Comparison of ENCODE assay signal across 8 mouse cellular contexts in the genomic region with DNA sequence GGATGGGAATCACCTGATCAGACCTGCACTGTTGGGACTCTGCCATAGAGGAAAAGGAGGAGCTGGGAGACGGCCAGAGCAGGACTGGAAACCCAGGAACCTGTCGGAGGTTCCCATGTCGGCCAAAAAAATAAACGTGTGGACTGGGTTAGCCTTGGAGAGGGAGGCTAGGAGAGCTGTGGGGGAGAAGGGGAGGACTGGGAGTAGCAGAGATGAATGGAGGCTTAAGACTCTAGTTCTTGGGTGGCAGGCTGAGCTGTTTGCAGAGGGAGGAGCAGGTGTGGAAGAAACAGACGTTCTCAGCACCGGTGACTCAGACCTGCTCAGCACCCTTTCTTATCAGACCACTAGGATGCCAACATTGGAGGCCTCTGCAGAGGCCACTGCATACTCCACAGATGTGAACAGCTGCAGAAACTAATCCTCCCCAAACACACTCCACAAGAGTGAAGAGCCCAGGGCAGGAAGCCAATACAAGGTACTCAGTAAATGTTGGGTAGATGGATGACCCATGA. TPM values are rescaled to one million over a fixed set of nuclear protein-coding genes. Genes with fewer than 3 reads are reported as not detected.
DNase-seq lines count a peak whose midpoint lies in the region; ATAC-seq lines count a peak whose summit lies in the region.

No protein-coding gene starts in this region.

- no peaks in the 10 kb centered on the region for H3K9me3 ChIP-seq in liver, embryonic 12.5 days (replicated peaks)
- no peaks in the 10 kb centered on the region for H3K9me3 ChIP-seq in intestine, embryonic 14.5 days (ENCODE audit: control insufficient read depth, low read length)
- no peaks in the 10 kb centered on the region for H3K9me3 ChIP-seq in neural tube, embryonic 13.5 days

- no peaks in the 10 kb centered on the region for H3K36me3 ChIP-seq in liver, embryonic 12.5 days
- H3K36me3 ChIP-seq in intestine, embryonic 14.5 days (ENCODE audit: control insufficient read depth, insufficient read depth, low read length) = no peaks in the 10 kb centered on the region
- H3K36me3 ChIP-seq in neural tube, embryonic 13.5 days = no peaks in the 10 kb centered on the region

- H3K4me2 ChIP-seq in liver, embryonic 12.5 days = 0 out of 2 replicates have a peak overlapping the region, but pooled peaks have one; percentile 89
- no peak overlapping the region for H3K4me2 ChIP-seq in intestine, embryonic 14.5 days (ENCODE audit: low read length)
- peak overlapping the region; percentile 97 for H3K4me2 ChIP-seq in neural tube, embryonic 13.5 days

- H3K4me1 ChIP-seq in liver, embryonic 12.5 days = peaks cover 15% of the 10 kb centered on the region
- peaks cover 8% of the 10 kb centered on the region for H3K4me1 ChIP-seq in intestine, embryonic 14.5 days (replicated peaks; ENCODE audit: control insufficient read depth, insufficient read depth, low read length)
- H3K4me1 ChIP-seq in neural tube, embryonic 13.5 days (replicated peaks) = peaks cover 16% of the 10 kb centered on the region

- ATAC-seq in liver, embryonic 12.5 days = no peak
- ATAC-seq in intestine, embryonic 14.5 days (replicated peaks; ENCODE audit: low FRiP score, low TSS enrichment, low read depth) = no peak
- ATAC-seq in neural tube, embryonic 13.5 days (ENCODE audit: low read depth) = no peak

- H3K9ac ChIP-seq in liver, embryonic 12.5 days = no peak overlapping the region
- H3K9ac ChIP-seq in intestine, embryonic 14.5 days (ENCODE audit: low read length) = no peak overlapping the region
- no peak overlapping the region for H3K9ac ChIP-seq in neural tube, embryonic 13.5 days

- no peak overlapping the region for H3K4me3 ChIP-seq in liver, embryonic 12.5 days
- no peak overlapping the region for H3K4me3 ChIP-seq in intestine, embryonic 14.5 days (ENCODE audit: low read depth, low read length)
- H3K4me3 ChIP-seq in neural tube, embryonic 13.5 days = peak overlapping the region; percentile 73; the same call in 1 of the 2 replicates

- 42% methylated on average over 6 of the region's 6 CpGs for WGBS in liver, embryonic 12.5 days (ENCODE audit: insufficient replicate concordance)
- WGBS in intestine, embryonic 14.5 days = 36% methylated on average over 6 of the region's 6 CpGs
- WGBS in neural tube, embryonic 13.5 days = 59% methylated on average over 6 of the region's 6 CpGs

- no peak overlapping the region for H3K27ac ChIP-seq in liver, embryonic 12.5 days
- H3K27ac ChIP-seq in intestine, embryonic 14.5 days (ENCODE audit: low read depth) = no peak overlapping the region
- no peak overlapping the region for H3K27ac ChIP-seq in neural tube, embryonic 13.5 days (replicated peaks)

- H3K27me3 ChIP-seq in liver, embryonic 12.5 days (replicated peaks) = peaks cover 39% of the 10 kb centered on the region
- 0 out of 2 replicates have a peak, but pooled peaks cover 3% of the 10 kb centered on the region for H3K27me3 ChIP-seq in intestine, embryonic 14.5 days (replicated peaks; ENCODE audit: control insufficient read depth, insufficient read depth, low read length)
- peaks cover 23% of the 10 kb centered on the region for H3K27me3 ChIP-seq in neural tube, embryonic 13.5 days

- no peak for DNase-seq in liver
- DNase-seq in cerebellum, postnatal 10 days = peak; percentile 71 to 77
- peak; percentile 60 for DNase-seq in intestine, embryonic 14.5 days (ENCODE audit: low spot score)
- DNase-seq in embryo, embryonic 9.5 days (ENCODE audit: extremely low spot score) = no peak
- no peak for DNase-seq in embryo, embryonic 11 days
- DNase-seq in layer of hippocampus, adult 8-10 months (ENCODE audit: low spot score in 2 of 2) = no peak

RNA-seq across cellular contexts. Expression of a gene that starts 1.9 kb away (rescaled TPM):
- polyA plus RNA-seq in liver, embryonic 12.5 days (2016; fragmentation: Nextera tagmentation; extraction: Ambion mirVana) = 2.6 and 3.1 TPM in 2 replicates
- polyA plus RNA-seq in intestine, embryonic 14.5 days (2014; fragmentation: Nextera tagmentation; extraction: Ambion mirVana) = 6.3 and 8.3 TPM in 2 replicates
- polyA plus RNA-seq in neural tube, embryonic 13.5 days (2015; fragmentation: Nextera tagmentation; extraction: Ambion mirVana) = 11.8 and 15.8 TPM in 2 replicates
- 100 to 1,000 TPM; 176 to 205 (median 188) TPM for total RNA-seq in layer of hippocampus, adult 8-10 months (2022)

RNA-seq across cellular contexts. Expression of a gene that starts 43.2 kb away (rescaled TPM):
- 0.68 and 0.79 TPM in 2 replicates for polyA plus RNA-seq in liver, embryonic 12.5 days (2016; fragmentation: Nextera tagmentation; extraction: Ambion mirVana)
- 6.1 and 8.0 TPM in 2 replicates for polyA plus RNA-seq in intestine, embryonic 14.5 days (2014; fragmentation: Nextera tagmentation; extraction: Ambion mirVana)
- 13.2 and 15.1 TPM in 2 replicates for polyA plus RNA-seq in neural tube, embryonic 13.5 days (2015; fragmentation: Nextera tagmentation; extraction: Ambion mirVana)
- 10 to 100 TPM; 62.8 to 68.1 (median 65.7) TPM for total RNA-seq in layer of hippocampus, adult 8-10 months (2022)

Comparison
In these comparisons a context has a peak if more than half of its experiments do, and no peak if none do; other contexts are left out.
1. DNase-seq: peak in cerebellum, postnatal 10 days (2 of 2) and intestine, embryonic 14.5 days (single experiment); none in liver (single experiment), embryo, embryonic 9.5 days (single experiment), embryo, embryonic 11 days (single experiment) and layer of hippocampus, adult 8-10 months (0 of 2).